Mouse (Mus musculus) monocyte, adult 59 days (primary cell): ENCODE data around the gene Olfr146. TPM values are rescaled to one million over a fixed set of nuclear protein-coding genes. Genes with fewer than 3 reads are reported as not detected.

Source experiments
- total RNA-seq, 2 experiments: library from RNA; stranded (reverse); gene quantifications; one replicate each; pipeline ENCODE4 v1.2.4; 2023

The Olfr146 gene
- total RNA-seq, result not detected

DNA sequence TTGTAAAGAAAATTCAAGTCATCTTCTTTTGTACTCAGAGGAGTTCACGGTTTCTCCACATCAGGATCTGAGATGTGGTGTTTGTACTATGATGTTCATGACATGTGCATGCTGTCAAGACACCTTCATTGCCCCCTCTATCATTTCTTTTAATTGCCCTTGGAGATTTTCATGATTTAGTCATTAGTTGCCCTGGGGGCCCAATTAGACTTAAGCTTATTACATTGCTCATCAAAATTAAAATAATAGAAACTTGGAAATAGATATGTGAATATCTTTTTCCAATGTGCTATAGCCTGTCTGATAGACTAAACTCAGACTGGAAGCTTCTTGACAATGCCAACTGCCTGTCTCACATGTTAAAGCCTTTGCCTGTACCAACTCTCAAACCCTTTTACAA, at the start of gene Olfr146:
Gene Olfr146 (minus strand): TSS at position 101 of the 400 bp plus-strand sequence.

DNA sequence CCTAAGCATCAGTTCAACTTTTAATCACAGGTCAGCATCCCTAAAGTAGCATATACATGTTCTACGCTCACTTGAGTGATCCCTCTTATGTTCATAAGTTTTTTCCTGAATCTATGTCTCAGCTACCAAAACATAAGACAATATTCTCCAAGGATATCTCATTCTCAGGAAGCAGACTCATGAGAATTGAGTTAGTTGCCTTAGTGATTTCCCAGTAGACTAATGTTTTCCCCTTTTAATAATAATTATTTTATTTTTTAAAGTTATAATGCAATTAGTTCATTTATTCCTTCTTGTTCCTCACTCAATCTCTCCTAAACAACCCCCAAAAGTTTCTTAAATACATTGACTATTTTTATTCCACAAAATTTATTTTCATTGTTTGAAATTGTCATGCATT, 41.7 kb upstream of the Olfr146 start, which contains the start of gene Olfr937:
Gene Olfr937 (minus strand): TSS at position 101 of the 400 bp plus-strand sequence.

DNA sequence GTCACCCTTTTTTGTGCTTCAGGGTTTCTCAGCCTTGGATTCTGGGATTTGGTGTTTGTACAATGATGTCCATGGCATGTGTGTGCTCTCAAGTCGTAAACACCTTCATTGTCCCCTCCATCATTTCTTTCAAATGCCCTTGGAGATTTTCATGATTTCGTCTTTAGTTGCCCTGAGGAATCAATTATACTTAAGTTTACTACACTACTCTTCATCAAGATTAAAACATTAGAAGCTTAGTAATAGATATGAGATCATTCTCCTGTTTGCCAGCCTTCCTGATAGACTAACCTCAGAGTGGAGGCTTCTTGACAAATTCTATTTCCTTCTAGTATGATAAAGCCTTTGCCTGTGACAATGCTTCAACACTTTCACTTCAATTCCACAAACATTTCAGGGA, 23.6 kb downstream of the Olfr146 start, which contains the start of gene Olfr935:
Gene Olfr935 (minus strand): TSS at position 101 of the 400 bp plus-strand sequence.

DNA sequence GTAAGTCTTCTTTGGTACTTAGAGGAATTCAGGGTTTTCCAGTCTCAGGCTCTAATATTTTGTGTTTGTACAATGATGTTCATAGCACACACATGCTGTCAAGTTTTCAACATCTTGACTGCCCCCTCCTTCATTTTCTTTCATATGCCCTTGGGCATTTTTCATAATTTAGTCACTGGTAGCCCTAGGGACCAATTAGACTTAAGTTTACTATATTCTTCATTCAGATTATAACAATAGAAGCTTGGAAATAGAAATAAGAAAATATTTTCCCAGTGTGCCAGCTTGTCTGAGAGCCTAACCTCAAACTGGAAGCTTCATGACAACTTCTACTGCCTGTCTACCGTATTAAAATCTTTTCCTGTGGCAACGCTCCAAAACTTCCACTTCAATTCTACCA, 35.0 kb downstream of the Olfr146 start, which contains the start of gene Olfr934:
Gene Olfr934 (minus strand): TSS at position 101 of the 400 bp plus-strand sequence.

DNA sequence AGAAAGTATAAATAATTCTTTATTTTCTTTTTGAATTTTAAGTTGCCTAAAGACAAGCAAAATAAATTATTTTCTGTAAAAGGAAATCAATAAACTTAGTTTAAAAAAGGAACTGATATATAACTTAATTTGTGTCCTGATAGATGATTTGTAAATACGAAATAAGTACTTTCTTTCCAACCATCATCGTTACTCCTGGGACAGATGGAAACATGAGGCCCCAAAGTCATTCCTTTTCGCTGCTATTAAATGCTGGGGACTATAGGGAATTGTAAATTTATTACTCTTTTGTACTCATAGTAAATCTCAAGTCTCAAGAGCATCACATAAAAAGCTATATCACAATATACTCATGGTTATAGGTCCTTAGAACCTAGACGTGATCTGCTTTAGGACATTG, 51.2 kb downstream of the Olfr146 start, which contains the start of gene Olfr933:
Gene Olfr933 (plus strand): TSS at position 301 of the 400 bp plus-strand sequence.

Other genes starting within 250 kb of the Olfr146 start
- not detected for gene Olfr922, start 208.8 kb downstream of the Olfr146 start, total RNA-seq
- not detected for gene Olfr923, start 196.8 kb downstream of the Olfr146 start, total RNA-seq
- not detected for gene Olfr924, start 178.9 kb downstream of the Olfr146 start, total RNA-seq
- gene Olfr26, start 168.3 kb downstream of the Olfr146 start, total RNA-seq, result not detected
- gene Olfr926, start 146.3 kb downstream of the Olfr146 start, total RNA-seq, result not detected
- not detected for gene Olfr930, start 93.6 kb downstream of the Olfr146 start, total RNA-seq
- not detected for gene Olfr933, start 51.1 kb downstream of the Olfr146 start, total RNA-seq
- gene Olfr934, start 35.1 kb downstream of the Olfr146 start, total RNA-seq, result not detected
- not detected for gene Olfr935, start 23.7 kb downstream of the Olfr146 start, total RNA-seq
- not detected for gene Olfr937, start 41.6 kb upstream of the Olfr146 start, total RNA-seq
- not detected for gene Olfr938, start 55.5 kb upstream of the Olfr146 start, total RNA-seq
- not detected for gene Olfr27, start 104.8 kb upstream of the Olfr146 start, total RNA-seq
- not detected for gene Olfr943, start 142.9 kb upstream of the Olfr146 start, total RNA-seq
- not detected for gene Olfr944, start 178.5 kb upstream of the Olfr146 start, total RNA-seq
- gene Olfr1537, start 226.6 kb upstream of the Olfr146 start, total RNA-seq, result not detected